Mouse (Mus musculus) G1E-ER4 (cell line): Measurements from ENCODE around the gene Zswim1. TPM values are rescaled to one million over a fixed set of nuclear protein-coding genes. Genes with fewer than 3 reads are reported as not detected.

Source experiments
- GATA1 ChIP-seq: IDR thresholded peaks from one replicate; pipeline ENCODE4 v1.8.0; 2012; ENCODE audit warnings: low read length, inconsistent platforms
- polyA plus RNA-seq: library from polyadenylated mRNA; stranded (reverse); fragments of >175 nt; gene quantifications from 2 replicates; pipeline ENCODE4 v1.2.3, GENCODE M21; 2012

Gene Zswim1
- 29.9 and 31.4 TPM in 2 replicates for polyA plus RNA-seq

DNA sequence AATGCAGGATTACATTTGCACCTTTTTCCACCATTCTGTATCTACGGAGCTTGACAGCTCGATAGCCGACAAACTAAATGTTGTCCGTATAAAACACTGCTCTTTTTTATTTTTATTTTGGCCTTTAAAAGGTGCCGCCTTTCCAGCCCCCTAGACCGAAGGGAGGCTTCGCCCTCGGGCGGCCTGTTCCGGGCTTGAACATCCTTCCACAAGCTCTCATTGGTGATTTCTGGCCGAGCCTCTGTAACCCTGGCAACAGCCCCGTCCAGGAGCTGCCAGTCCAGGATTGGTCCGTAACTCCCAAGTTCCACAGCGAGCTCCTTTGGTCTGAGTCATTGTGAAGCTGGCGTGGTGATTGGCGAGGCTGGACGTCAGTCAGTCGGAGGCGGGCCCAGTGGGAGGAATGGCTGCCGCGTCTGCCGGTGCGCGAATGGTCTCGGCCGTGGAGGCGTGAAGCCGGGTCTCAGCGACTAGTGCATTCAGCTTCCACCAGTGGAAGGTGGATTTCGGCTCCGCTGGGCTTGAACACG, at the start of gene Zswim1:
Gene Zswim1, plus strand, starts transcription at position 51 of the 530 bp plus-strand sequence.
- no peak for TF ChIP-seq GATA1

GRCm38 (mm10) chr2:164773229-164773988, 49.1 kb upstream of the Zswim1 start:
- TF ChIP-seq GATA1, result no peak

DNA sequence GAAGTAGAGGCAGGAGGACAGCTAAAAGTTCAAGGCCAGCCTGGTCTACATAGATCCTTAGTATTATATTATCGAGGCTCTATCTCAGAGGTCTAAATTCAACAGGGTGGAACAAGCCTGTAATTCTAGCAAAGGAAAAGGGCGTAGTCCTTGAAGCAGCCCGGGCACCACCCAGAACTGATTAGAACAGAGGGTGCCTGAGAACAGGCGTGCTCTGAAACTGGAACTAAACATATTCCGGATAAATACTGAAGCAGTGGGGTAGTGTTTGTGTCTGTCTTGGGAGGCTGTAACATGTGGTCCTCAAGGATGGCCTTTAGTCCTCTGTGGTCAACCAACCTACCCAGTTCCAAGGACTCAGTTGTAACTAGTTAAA, 48.5 kb upstream of the Zswim1 start:
- TF ChIP-seq GATA1, result no peak

GRCm38 (mm10) chr2:164776130-164776529, 46.4 kb upstream of the Zswim1 start:
- TF ChIP-seq GATA1, result no peak

- no peak for TF ChIP-seq GATA1
Measured at GRCm38 (mm10) chr2:164776801-164777200, 45.7 kb upstream of the Zswim1 start.

DNA sequence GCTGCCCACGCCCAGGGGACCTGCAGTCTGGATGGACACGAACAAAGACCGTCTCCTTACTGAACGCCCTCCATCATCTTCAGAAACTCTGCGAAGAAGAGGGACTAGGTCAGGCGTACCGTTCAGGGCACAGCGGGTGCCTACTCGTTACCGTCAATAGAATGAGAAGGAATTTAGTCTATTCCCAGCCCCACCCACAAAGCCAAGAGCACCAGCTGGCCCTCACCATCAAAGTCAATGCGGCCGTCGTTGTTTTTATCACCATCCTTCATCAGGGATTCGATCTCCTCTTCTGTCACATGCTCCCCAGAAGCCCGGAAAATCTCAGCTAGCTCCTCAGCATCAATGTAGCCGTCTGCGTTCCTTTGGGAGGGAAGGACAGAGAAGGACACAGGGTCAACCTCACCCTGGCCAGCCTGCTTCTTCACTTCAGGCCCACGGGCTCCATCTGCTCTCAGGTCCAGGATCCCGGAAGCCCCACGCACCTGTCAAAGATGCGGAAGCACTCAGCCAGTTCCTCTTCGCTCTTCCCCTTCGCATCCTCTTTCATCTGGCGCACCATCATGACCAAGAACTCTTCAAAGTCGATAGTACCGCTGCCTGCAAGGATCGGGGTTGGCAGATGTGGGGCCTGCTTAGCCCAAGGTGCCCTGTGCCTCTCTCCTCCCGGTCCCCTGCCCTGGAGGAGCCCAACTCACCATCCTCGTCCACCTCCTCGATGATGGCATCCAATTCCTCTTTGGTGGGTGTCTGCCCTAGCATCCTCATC, 45.1 kb upstream of the Zswim1 start:
- no peak for TF ChIP-seq GATA1

GRCm38 (mm10) chr2:164778015-164778287, 44.5 kb upstream of the Zswim1 start:
- no peak for TF ChIP-seq GATA1

DNA sequence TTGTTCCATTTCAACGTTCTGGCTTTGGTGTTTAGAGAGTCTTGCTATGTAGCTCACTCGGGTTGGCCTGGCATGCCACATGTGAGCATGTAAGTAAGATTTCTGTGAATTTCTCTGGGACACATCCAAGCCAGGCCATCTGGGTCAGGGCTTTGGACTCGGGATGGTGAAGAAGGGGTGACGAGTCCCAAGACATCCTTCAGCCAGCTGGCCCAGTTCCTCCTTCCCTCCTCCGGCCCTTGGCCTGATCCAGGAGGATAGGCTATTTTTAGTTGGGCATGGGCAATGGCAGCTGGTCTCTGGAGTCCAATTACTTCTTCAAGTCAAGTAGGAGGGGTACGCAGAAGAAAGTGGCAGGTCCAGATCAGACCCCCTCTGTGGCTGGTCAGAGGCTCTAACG, 43.7 kb upstream of the Zswim1 start:
- TF ChIP-seq GATA1, result no peak

DNA sequence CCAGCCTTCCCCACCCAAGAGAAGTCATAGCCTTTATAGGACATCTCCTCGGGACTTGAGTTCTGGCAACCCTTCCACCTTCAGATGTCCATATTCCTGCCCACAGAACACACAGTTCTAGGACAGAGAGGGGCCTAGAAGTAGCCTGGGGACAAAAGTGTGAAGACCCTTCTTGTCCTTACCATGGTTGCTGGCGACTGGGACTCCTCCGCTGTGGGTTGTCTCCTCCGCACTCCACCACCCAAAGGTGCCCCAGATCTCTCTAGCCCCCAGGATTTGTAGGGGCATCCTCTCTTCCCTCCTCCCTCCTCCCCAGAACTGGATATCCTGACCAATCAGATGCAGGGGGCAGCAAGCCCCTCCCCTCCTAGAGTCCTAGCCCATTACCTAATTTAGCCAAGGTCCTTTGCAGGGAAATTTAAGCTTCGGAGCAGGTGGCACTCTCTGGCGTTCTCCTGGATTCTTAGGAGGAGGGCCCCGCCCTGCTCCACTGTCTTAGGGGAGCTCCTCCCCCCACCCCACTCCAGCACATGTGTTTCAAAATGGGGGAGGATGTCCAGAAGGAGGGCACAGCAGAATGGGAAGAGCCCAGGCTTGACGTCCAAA, 42.9 kb upstream of the Zswim1 start, which contains the start of gene Tnnc2:
Gene Tnnc2, minus strand, starts transcription at position 487 of the 606 bp plus-strand sequence.
- TF ChIP-seq GATA1, result no peak

- no peak for TF ChIP-seq GATA1
Measured at GRCm38 (mm10) chr2:164781876-164782275, 40.6 kb upstream of the Zswim1 start.

- no peak for TF ChIP-seq GATA1
Measured at GRCm38 (mm10) chr2:164783926-164784581, 38.4 kb upstream of the Zswim1 start.

DNA sequence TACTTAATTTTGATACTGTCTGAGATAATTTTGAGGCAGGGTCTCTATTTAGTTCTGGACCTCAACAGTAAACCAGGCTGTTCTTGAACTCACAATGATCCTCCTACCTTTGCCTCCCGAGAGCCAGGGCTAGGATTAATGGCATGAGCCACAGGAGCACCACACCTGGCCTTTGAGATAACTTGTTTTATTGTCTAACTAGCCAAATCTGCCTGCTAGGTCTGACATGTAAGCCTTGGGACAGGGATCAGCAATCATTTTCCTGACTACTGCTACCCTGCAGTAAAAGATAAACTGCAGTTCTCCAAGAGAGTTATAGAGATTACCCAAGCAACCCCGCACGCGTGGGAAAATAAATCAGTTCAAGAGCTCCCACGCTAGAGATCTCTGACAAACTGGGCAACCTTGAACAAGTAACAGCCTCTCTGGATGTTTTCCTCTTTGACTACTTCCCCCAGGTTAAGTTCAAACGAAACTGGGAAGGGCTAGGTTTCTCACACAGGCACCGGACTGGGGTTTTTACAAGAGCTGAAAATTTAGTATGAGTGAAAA, 37.5 kb upstream of the Zswim1 start:
- no peak for TF ChIP-seq GATA1

GRCm38 (mm10) chr2:164785481-164786387, 36.8 kb upstream of the Zswim1 start, which contains the start of gene Snx21:
Snx21 (plus strand) TSS chr2:164785823.
- no peak for TF ChIP-seq GATA1

DNA sequence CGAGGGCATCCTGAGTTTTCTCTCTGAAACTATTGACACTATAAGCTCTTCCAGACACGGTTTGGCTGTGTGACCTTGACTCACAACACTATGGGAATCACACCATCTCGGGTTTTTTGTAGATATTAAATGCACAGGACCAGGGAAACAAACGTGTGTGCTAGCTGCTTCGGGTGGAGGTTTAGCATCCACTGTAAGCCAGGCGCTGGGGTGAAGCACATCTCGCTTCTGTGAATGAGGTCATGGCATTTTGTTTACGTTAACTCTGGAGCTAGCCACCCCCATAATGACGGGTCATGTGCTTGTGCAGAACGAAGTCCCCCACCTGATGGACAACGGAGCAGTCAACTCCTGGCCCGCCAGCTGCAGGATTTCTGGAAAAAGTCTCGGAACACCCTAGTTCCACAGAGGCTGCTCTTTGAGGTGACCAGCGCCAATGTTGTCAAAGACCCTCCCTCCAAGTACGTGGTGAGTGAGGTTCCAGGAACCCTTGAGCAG, 36.0 kb upstream of the Zswim1 start:
- no peak for TF ChIP-seq GATA1
